Mouse (Mus musculus): ENCODE results near the gene Gm13305.
"Not testable (repeated sequence)": the region's sequence is repeated elsewhere in the genome, so short reads cannot be mapped to it uniquely, and the experiment has no call there.

Gm13305 gene

GRCm38 (mm10) chr4:42168503-42168902 is at the start of gene Gm13305:
Gene Gm13305 (minus strand): TSS chr4:42168603.
- DNase-seq: not testable (repeated sequence)

- DNase-seq: not testable (repeated sequence)
Measured at GRCm38 (mm10) chr4:42184980-42185372, 16.6 kb upstream of the Gm13305 start.

- DNase-seq: not testable (repeated sequence)
Measured at GRCm38 (mm10) chr4:42184324-42184979, 16.0 kb upstream of the Gm13305 start.

GRCm38 (mm10) chr4:42183234-42184197 is 15.1 kb upstream of the Gm13305 start:
- not testable (repeated sequence) for DNase-seq

GRCm38 (mm10) chr4:42178243-42178642 is 9.8 kb upstream of the Gm13305 start:
- not testable (repeated sequence) for DNase-seq

GRCm38 (mm10) chr4:42153136-42153535 is 15.3 kb downstream of the Gm13305 start, which contains the start of gene Gm13306:
Gene Gm13306 (plus strand): TSS chr4:42153436.
- DNase-seq: not testable (repeated sequence)

- DNase-seq: not testable (repeated sequence)
Measured at GRCm38 (mm10) chr4:42114517-42114916, 53.9 kb downstream of the Gm13305 start, which contains the start of gene Gm13304. Gene Gm13304 (plus strand): TSS chr4:42114817.
